ENCODE assay signal across 10 mouse cellular contexts in the genomic region with DNA sequence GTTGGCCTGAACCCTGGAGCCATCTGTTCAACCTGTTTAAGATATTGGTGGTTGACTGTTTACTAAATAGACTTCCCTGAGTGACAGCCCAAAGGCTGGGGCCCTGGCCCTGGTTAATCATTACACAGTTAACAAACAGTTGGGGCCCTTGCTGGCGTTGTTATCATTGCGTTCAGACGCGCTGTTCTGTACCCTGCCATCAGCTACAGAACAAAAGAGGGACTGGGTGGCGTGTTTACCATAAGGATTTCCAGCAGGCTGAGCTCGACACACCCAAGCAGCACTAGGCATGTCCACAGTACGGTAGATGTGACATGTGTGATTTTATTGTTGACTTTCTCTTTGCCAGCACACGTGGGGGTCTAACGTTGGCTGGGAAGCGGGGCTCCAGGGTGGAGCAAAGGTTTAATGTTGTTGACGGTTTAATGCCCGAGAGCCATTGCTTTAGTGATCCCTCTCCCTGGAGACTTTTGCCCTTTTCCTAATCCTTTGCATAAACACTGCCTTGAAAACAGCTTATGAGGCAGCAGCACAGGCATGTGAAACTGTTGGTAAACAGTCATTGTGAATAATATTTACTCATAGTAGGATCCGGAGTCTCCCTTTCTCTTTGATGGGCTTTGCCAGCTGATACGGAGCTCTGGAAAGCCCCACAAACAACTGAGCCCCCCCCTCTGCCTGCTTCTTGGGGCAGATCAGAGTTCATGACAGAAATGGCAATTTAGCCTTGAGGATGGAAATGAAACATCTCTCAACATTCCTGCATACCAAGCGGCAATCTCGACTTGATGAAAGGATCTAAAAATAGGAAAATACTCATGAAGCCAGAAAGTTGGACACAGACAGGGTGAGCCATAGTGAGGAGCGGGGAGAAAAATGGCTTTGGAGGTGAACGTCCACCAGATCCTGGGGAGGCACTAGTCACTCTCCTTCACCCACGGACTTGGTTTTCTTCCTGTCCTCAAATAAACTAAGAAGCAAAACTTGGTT.
DNase-seq lines count a peak whose midpoint lies in the region; ATAC-seq and TF ChIP-seq lines count a peak whose summit lies in the region.
"Had no signal": no experiment of that assay in that cellular context is flagged by ENCODE, and none has a peak within 500 bp of the region (broad histone marks: within the 10 kb centered on the region; RNA-seq: fewer than 3 reads in every experiment).

No protein-coding gene starts in this region.

- no peak overlapping the region for H3K4me3 ChIP-seq in embryonic facial prominence, embryonic 14.5 days (ENCODE audit: low read depth, low read length)
- H3K4me3 ChIP-seq in embryonic facial prominence, embryonic 10.5 days: no peak overlapping the region
- no peak overlapping the region for H3K4me3 ChIP-seq in lung, embryonic 16.5 days (ENCODE audit: low read length)
- H3K4me3 ChIP-seq: forebrain, embryonic 15.5 days; limb, embryonic 12.5 days had no signal

- H3K36me3 ChIP-seq in embryonic facial prominence, embryonic 14.5 days (ENCODE audit: control insufficient read depth, insufficient read depth, low read length): no peaks in the 10 kb centered on the region
- H3K36me3 ChIP-seq in embryonic facial prominence, embryonic 10.5 days (replicated peaks): no peaks in the 10 kb centered on the region
- no peaks in the 10 kb centered on the region for H3K36me3 ChIP-seq in lung, embryonic 16.5 days (ENCODE audit: control insufficient read depth, insufficient read depth, low read length)
- H3K36me3 ChIP-seq: forebrain, embryonic 15.5 days; limb, embryonic 12.5 days had no signal

- TF ChIP-seq CTCF in Patski (IDR thresholded peaks at IDR 0.05): no peak

- CTCF ChIA-PET in Patski (lab: Charles Lee): no interaction called here

- no peak overlapping the region for H3K4me2 ChIP-seq in embryonic facial prominence, embryonic 14.5 days (ENCODE audit: low read depth, low read length)
- peak overlapping the region; percentile 34 for H3K4me2 ChIP-seq in lung, embryonic 16.5 days (ENCODE audit: low read depth, low read length)
- H3K4me2 ChIP-seq: forebrain, embryonic 15.5 days; limb, embryonic 12.5 days had no signal

- WGBS in embryonic facial prominence, embryonic 14.5 days: 45% methylated on average over 19 of the region's 19 CpGs
- WGBS in embryonic facial prominence, embryonic 10.5 days: 60% methylated on average over 19 of the region's 19 CpGs
- WGBS in lung, embryonic 16.5 days: 12% methylated on average over 19 of the region's 19 CpGs

- in situ Hi-C loops in Patski (cut with MboI; ENCODE audit: low pct_unique_long_range_greater_than_20kb): no loop called here

- peak; percentile 15 for DNase-seq in embryonic facial prominence, embryonic 14.5 days (ENCODE audit: low spot score)
- no peak for DNase-seq in embryonic facial prominence, embryonic 10.5 days (ENCODE audit: low spot score)
- peak; percentile 12 for DNase-seq in Patski (ENCODE audit: low read depth, low spot score)
- peak; percentile 51 for DNase-seq in kidney, adult 9 months
- DNase-seq in right cerebral cortex, postnatal 14 days: no peak
- DNase-seq in frontal cortex, adult 2 months (ENCODE audit: extremely low spot score in 1 of 2, low spot score in 1 of 2): no peak
- DNase-seq in ovary, adult 18-20 months (ENCODE audit: low spot score): no peak

- peak; percentile 68 for ATAC-seq in embryonic facial prominence, embryonic 14.5 days (ENCODE audit: low read depth)
- ATAC-seq in Patski: peak; percentile 11
- peak; percentile 88 for ATAC-seq in lung, embryonic 16.5 days (ENCODE audit: low read depth)
- ATAC-seq: forebrain, embryonic 15.5 days had no signal

- POLR2A ChIA-PET in Patski (lab: Charles Lee): interaction anchor here (0.6 kb wide), 1 partner anchor 15 kb away, joined by 3 read pairs; no protein-coding TSS in a partner anchor

- peaks cover 3% of the 10 kb centered on the region; the same call in 1 of the 2 replicates for H3K9me3 ChIP-seq in embryonic facial prominence, embryonic 14.5 days (ENCODE audit: control insufficient read depth, low read length)
- H3K9me3 ChIP-seq in embryonic facial prominence, embryonic 10.5 days: no peaks in the 10 kb centered on the region
- no peaks in the 10 kb centered on the region for H3K9me3 ChIP-seq in lung, embryonic 16.5 days (ENCODE audit: control insufficient read depth, low read length)
- H3K9me3 ChIP-seq: forebrain, embryonic 15.5 days; limb, embryonic 12.5 days had no signal

- no peaks in the 10 kb centered on the region for H3K4me1 ChIP-seq in embryonic facial prominence, embryonic 14.5 days (ENCODE audit: control insufficient read depth, insufficient read depth, low read length)
- peaks cover 18% of the 10 kb centered on the region for H3K4me1 ChIP-seq in embryonic facial prominence, embryonic 10.5 days
- H3K4me1 ChIP-seq in lung, embryonic 16.5 days (replicated peaks; ENCODE audit: control insufficient read depth, insufficient read depth, low read length): peaks cover 13% of the 10 kb centered on the region

- no peaks in the 10 kb centered on the region for H3K27me3 ChIP-seq in embryonic facial prominence, embryonic 14.5 days (replicated peaks; ENCODE audit: control insufficient read depth, insufficient read depth, low read length)
- H3K27me3 ChIP-seq in embryonic facial prominence, embryonic 10.5 days (replicated peaks; ENCODE audit: low read depth, poor library complexity, severe bottlenecking): no peaks in the 10 kb centered on the region
- H3K27me3 ChIP-seq in Patski: no peaks in the 10 kb centered on the region
- no peaks in the 10 kb centered on the region for H3K27me3 ChIP-seq in lung, embryonic 16.5 days (ENCODE audit: control insufficient read depth, insufficient read depth, low read depth, low read length)
- H3K27me3 ChIP-seq: forebrain, embryonic 15.5 days; limb, embryonic 12.5 days had no signal

- H3K9ac ChIP-seq in embryonic facial prominence, embryonic 14.5 days (ENCODE audit: low read depth, low read length): no peak overlapping the region
- no peak overlapping the region for H3K9ac ChIP-seq in lung, embryonic 16.5 days (ENCODE audit: low read length)
- H3K9ac ChIP-seq: forebrain, embryonic 15.5 days; limb, embryonic 12.5 days had no signal

- no peak overlapping the region for H3K27ac ChIP-seq in embryonic facial prominence, embryonic 14.5 days (replicated peaks; ENCODE audit: low read depth, low read length)
- no peak overlapping the region for H3K27ac ChIP-seq in embryonic facial prominence, embryonic 10.5 days (replicated peaks)
- H3K27ac ChIP-seq in lung, embryonic 16.5 days (ENCODE audit: low read length): peak overlapping the region; percentile 70
- H3K27ac ChIP-seq: forebrain, embryonic 15.5 days; limb, embryonic 12.5 days had no signal

Comparison
In these comparisons a context has a peak if more than half of its experiments do, and no peak if none do; other contexts are left out.
1. DNase-seq: peak in embryonic facial prominence, embryonic 14.5 days (single experiment), Patski (single experiment) and kidney, adult 9 months (single experiment); none in embryonic facial prominence, embryonic 10.5 days (single experiment), right cerebral cortex, postnatal 14 days (single experiment), frontal cortex, adult 2 months (0 of 2) and ovary, adult 18-20 months (single experiment).
2. ATAC-seq: peak in every context shown above with its lines; median percentile 88 in lung, embryonic 16.5 days; 68 in embryonic facial prominence, embryonic 14.5 days; 11 in Patski.